Mouse (Mus musculus): Measurements from ENCODE around the gene Cradd. TPM values are rescaled to one million over a fixed set of nuclear protein-coding genes. Genes with fewer than 3 reads are reported as not detected.

Gene Cradd
- total and polyA plus RNA-seq, 2 experiments, result 8.9 to 24.7 TPM

DNA sequence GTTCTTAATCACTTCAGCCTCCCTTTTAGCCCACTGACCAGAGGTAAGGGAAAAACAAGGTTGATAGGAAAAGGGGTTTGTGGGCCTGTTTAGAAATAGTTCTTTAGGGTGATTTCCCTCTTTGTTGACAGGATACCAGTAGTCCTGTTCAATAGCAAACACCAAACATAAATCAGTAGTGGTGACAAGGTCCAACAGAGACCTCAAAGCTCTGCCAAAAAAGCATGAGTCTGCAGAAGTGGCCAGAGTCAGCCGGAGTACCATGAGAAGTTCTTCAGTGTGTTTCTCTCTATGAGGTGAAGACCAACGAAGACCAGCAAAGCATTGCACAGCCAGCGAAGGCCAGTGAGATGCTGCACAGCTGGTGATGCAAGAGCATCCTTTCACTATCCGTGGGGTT lies 16.7 kb upstream of the Cradd start:
- H3K27me3 ChIP-seq (ENCODE audit: control insufficient read depth, insufficient read depth, low read length), result no peaks in the 10 kb centered on the region
- H3K4me1 ChIP-seq (ENCODE audit: control insufficient read depth, insufficient read depth, low read length), result peaks cover 6% of the 10 kb centered on the region; the same call in 1 of the 2 replicates
- H3K27ac ChIP-seq (replicated peaks; ENCODE audit: insufficient read depth, low read depth, low read length), result no peak overlapping the region
- 77% methylated on average over 4 of the region's 4 CpGs for WGBS
- no peaks in the 10 kb centered on the region for H3K79me2 ChIP-seq (ENCODE audit: control insufficient read depth, insufficient read depth, low read length)
- peak; percentile 71 for DNase-seq (ENCODE audit: extremely low read depth, low read depth, low spot score)
- H3K9ac ChIP-seq (ENCODE audit: low read depth, low read length), result no peak overlapping the region
- TF ChIP-seq POLR2A (IDR thresholded peaks at IDR 0.05; ENCODE audit: extremely low read depth, insufficient read depth, low read length), result no peak
- TF ChIP-seq CTCF (IDR thresholded peaks at IDR 0.05; ENCODE audit: low read depth, low read length), result no peak
- H3K4me3 ChIP-seq (ENCODE audit: insufficient read depth, low read depth, low read length), result no peak overlapping the region
- no peaks in the 10 kb centered on the region for H3K36me3 ChIP-seq (ENCODE audit: control insufficient read depth, insufficient read depth, low read length)

DNA sequence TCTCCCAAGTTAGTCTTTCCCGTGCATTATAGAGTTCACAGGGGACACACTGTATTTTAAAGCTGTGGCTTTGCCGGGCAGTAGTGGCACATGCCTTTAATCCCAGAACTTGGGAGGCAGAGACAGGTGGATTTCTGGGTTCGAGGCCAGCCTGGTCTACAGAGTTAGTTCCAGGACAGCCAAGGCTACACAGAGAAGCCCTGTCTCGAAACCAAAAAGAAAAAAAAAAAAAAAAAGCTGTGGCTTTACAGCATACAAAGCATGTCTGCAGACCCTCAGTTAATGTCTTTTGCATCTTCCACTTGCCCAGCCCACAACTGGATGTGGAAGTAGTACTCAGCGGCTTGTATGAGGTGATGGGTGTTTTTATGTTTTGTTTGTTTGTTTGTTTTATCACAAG lies 13.7 kb upstream of the Cradd start:
- 85% methylated on average over 5 of the region's 5 CpGs for WGBS
- Histone ChIP-seq H3K36me3 (ENCODE audit: control insufficient read depth, insufficient read depth, low read length) (no peaks in the 10 kb centered on the region), H3K27ac (replicated peaks; ENCODE audit: insufficient read depth, low read depth, low read length) (no peak overlapping the region), H3K79me2 (ENCODE audit: control insufficient read depth, insufficient read depth, low read length) (no peaks in the 10 kb centered on the region), H3K4me3 (ENCODE audit: insufficient read depth, low read depth, low read length) (no peak overlapping the region), H3K27me3 (ENCODE audit: control insufficient read depth, insufficient read depth, low read length) (no peaks in the 10 kb centered on the region), H3K9ac (ENCODE audit: low read depth, low read length) (no peak overlapping the region), H3K4me1 (ENCODE audit: control insufficient read depth, insufficient read depth, low read length) (peaks cover 6% of the 10 kb centered on the region; the same call in 1 of the 2 replicates)
- no peak for TF ChIP-seq CTCF (IDR thresholded peaks at IDR 0.05; ENCODE audit: low read depth, low read length)
- no peak for TF ChIP-seq POLR2A (IDR thresholded peaks at IDR 0.05; ENCODE audit: extremely low read depth, insufficient read depth, low read length)
- DNase-seq (ENCODE audit: extremely low read depth, low read depth, low spot score), result no peak

- Histone ChIP-seq H3K36me3 (ENCODE audit: control insufficient read depth, insufficient read depth, low read length) (no peaks in the 10 kb centered on the region), H3K4me3 (ENCODE audit: insufficient read depth, low read depth, low read length) (no peak overlapping the region), H3K79me2 (ENCODE audit: control insufficient read depth, insufficient read depth, low read length) (no peaks in the 10 kb centered on the region), H3K4me1 (ENCODE audit: control insufficient read depth, insufficient read depth, low read length) (peaks cover 4% of the 10 kb centered on the region; the same call in 1 of the 2 replicates), H3K9ac (ENCODE audit: low read depth, low read length) (no peak overlapping the region), H3K27me3 (ENCODE audit: control insufficient read depth, insufficient read depth, low read length) (no peaks in the 10 kb centered on the region), H3K27ac (replicated peaks; ENCODE audit: insufficient read depth, low read depth, low read length) (no peak overlapping the region)
- DNase-seq (ENCODE audit: extremely low read depth, low read depth, low spot score), result no peak
- 53% methylated on average over 4 of the region's 4 CpGs for WGBS
- TF ChIP-seq POLR2A (IDR thresholded peaks at IDR 0.05; ENCODE audit: extremely low read depth, insufficient read depth, low read length) (no peak), CTCF (IDR thresholded peaks at IDR 0.05; ENCODE audit: low read depth, low read length) (no peak)
These were observed 13.0 kb upstream of the Cradd start for GRCm38 (mm10) chr10:95336781-95337544.

DNA sequence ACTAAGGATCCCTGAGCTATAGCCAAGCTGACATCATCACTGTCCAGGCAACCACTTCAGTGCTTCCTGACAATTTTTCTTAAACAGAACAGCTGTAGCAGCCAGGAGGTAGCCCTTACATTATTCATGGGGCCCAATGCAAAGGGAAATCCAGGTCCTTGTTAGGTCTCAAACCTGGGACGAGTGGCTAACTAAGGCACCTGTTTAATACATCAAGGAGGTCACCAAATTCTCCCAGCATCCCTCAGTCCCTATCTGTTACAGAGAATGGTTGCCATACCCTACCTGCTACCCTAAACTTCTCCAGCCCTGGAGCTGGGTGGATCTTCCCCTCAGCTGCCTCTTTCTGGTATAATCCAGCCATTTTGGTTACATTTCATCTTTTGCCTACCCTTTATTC lies 10.9 kb upstream of the Cradd start:
- H3K9ac ChIP-seq (ENCODE audit: low read depth, low read length), result no peak overlapping the region
- DNase-seq (ENCODE audit: extremely low read depth, low read depth, low spot score), result no peak
- no peaks in the 10 kb centered on the region for H3K27me3 ChIP-seq (ENCODE audit: control insufficient read depth, insufficient read depth, low read length)
- no peaks in the 10 kb centered on the region for H3K36me3 ChIP-seq (ENCODE audit: control insufficient read depth, insufficient read depth, low read length)
- no peak overlapping the region for H3K4me3 ChIP-seq (ENCODE audit: insufficient read depth, low read depth, low read length)
- H3K27ac ChIP-seq (replicated peaks; ENCODE audit: insufficient read depth, low read depth, low read length), result no peak overlapping the region
- WGBS, result 88% methylated on average over 1 of the region's 1 CpGs
- no peak for TF ChIP-seq POLR2A (IDR thresholded peaks at IDR 0.05; ENCODE audit: extremely low read depth, insufficient read depth, low read length)
- no peak for TF ChIP-seq CTCF (IDR thresholded peaks at IDR 0.05; ENCODE audit: low read depth, low read length)
- H3K4me1 ChIP-seq (ENCODE audit: control insufficient read depth, insufficient read depth, low read length), result no peaks in the 10 kb centered on the region
- no peaks in the 10 kb centered on the region for H3K79me2 ChIP-seq (ENCODE audit: control insufficient read depth, insufficient read depth, low read length)

DNA sequence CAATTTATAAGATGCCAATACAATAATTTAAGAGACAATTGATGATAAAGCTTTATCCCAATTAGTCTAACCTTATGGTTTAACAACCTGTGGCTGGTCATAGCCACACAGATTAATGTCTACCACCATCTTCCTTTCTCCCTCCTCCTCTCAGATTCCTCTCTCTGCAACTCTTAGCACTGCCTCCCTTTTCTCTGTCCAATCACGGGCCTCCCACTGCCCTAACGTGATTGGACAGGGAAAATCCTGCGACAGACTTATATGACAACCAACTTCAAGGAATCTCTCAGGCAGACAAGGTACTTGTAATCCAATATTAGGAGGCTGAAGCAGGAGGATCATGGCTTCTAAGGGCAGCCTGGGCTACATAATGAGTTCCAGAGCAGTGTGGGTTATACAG lies 8.7 kb upstream of the Cradd start:
- TF ChIP-seq CTCF (IDR thresholded peaks at IDR 0.05; ENCODE audit: low read depth, low read length), result no peak
- Histone ChIP-seq H3K4me3 (ENCODE audit: insufficient read depth, low read depth, low read length) (no peak overlapping the region), H3K79me2 (ENCODE audit: control insufficient read depth, insufficient read depth, low read length) (no peaks in the 10 kb centered on the region), H3K4me1 (ENCODE audit: control insufficient read depth, insufficient read depth, low read length) (no peaks in the 10 kb centered on the region), H3K9ac (ENCODE audit: low read depth, low read length) (no peak overlapping the region), H3K27me3 (ENCODE audit: control insufficient read depth, insufficient read depth, low read length) (no peaks in the 10 kb centered on the region), H3K36me3 (ENCODE audit: control insufficient read depth, insufficient read depth, low read length) (no peaks in the 10 kb centered on the region), H3K27ac (replicated peaks; ENCODE audit: insufficient read depth, low read depth, low read length) (no peak overlapping the region)
- DNase-seq (ENCODE audit: extremely low read depth, low read depth, low spot score), result no peak
- 87% methylated on average over 3 of the region's 3 CpGs for WGBS

Data from liver, adult 2 months (tissue).